Mouse (Mus musculus) urinary bladder, postnatal 36 days (tissue): Measurements from ENCODE around the gene Camta1.

Source experiments
- DNase-seq, 2 experiments: peaks; one replicate each; pipeline ENCODE4 v3.0.0; 2022; ENCODE audit warnings: low spot score in 2 of 2, mixed read lengths in 1 of 2

The Camta1 gene

DNA sequence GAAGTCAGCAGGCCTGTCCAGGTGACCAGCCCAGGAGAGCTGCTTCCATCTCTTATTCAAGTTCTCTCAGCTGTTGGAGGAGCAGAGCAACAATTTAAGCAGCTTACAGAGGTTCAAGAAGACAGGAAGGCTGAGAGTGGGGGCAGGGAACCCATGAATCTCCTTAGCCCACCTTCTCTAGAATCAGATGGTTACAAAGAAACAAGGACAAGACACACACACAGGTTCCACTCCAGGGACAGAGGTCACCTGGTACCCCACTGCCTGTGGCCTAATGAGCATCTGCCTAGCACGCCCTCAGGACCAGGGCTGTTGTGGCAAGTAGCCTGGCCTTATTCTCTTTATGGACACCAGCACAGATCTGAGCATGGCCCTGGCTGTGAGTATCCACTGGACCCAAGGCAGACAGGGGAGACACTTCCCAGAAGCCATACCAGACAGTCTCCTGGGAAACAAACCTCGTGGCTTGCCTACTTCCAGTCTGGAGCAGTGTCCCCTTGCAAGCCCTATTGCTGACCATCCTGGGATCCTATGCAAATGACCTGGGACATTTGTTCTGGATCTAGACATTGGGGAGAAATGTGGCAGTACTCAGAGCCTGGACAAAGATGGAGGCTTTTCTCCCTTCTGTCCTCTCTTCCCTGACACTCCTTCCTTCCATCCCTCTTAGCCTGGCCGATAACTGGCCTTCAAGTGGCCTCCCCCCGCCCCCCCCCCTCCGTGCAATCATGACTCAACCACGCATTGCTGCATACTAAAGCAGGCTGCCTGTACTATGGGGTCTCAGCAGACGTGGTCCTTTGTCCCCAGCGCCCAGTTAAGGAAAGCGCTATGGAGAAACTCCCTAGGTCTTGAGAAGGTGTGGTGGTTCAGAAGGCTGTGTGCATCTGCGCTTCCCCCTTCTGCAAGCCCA lies 733.8 kb downstream of the Camta1 start:
- DNase-seq, result no peak

DNA sequence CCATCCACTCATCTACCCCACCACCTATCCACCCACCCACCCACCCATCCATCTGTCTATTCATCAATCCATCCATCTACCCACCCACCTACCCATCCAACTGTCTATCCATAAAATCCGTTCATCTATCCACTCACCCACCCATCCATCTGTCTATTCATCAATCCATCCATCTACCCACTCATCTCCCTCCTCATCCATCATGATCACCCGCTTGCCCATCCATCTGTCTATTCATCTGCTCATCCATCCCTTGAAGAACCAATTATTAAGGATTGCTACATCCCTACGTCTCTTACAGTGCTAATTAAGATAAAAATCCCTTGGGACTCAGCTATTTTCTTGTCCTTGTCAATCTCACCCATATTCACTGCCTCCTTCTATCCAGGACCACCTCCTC lies 742.8 kb downstream of the Camta1 start:
- DNase-seq, result no peak

DNA sequence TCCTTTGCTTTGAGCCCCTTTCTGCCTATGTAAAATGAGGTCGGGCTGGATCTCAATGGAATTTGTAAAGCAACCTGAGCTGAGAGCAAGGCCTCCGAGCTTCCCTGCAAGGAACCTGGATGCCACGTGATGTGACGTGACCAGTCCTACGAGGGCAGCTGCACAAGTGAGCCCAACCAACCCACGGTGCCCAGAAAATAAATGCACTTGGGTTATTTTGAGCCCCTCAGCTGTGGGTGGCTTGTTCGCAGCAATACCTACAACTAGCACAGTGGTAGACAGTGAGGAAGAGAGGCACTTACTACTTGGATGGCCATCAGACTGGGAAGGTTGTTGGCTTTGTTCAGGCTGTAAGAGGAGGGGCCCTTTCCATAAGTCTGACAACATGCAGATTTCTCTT lies 747.1 kb downstream of the Camta1 start:
- DNase-seq, result no peak

DNA sequence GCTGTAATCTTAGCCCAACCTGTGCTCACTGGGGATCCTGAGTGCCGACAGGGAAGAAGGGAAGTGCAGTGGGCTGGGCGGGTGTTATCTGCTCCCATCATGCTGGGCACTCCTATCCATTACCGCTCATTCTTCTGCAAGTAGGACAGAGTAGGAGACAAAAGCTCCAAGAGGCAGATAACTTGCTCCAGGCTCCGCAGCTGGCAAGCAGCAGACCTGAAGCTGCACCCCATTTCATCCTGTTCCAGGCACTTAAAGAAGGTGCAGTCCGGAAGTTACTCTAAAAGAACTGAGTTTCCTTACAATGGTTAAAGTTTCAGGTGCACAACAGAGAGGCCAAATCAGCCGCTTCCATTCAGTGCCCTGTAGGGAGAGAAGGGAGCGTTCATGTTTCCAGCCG lies 750.5 kb downstream of the Camta1 start:
- no peak for DNase-seq

DNA sequence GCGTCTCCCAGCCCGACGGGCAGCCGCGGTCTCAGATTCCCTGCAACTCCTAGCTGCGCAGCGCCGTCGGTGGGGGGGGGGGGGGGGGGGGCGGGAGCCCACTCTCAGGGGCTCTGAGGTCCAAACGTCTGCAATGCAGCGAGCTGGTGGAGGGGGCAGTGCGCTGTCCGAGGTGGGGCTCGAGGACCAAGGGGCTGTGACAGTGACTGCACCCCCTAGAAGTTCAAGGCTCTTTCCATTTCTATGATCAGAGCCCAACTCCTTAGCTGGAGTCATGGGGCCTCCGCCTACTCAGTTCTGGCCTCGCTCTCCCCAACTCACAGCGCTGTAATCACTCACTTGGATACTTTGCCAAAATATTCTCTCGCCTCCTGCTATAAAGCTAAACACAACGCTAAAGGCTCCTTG lies 752.8 kb downstream of the Camta1 start:
- DNase-seq, result no peak

DNA sequence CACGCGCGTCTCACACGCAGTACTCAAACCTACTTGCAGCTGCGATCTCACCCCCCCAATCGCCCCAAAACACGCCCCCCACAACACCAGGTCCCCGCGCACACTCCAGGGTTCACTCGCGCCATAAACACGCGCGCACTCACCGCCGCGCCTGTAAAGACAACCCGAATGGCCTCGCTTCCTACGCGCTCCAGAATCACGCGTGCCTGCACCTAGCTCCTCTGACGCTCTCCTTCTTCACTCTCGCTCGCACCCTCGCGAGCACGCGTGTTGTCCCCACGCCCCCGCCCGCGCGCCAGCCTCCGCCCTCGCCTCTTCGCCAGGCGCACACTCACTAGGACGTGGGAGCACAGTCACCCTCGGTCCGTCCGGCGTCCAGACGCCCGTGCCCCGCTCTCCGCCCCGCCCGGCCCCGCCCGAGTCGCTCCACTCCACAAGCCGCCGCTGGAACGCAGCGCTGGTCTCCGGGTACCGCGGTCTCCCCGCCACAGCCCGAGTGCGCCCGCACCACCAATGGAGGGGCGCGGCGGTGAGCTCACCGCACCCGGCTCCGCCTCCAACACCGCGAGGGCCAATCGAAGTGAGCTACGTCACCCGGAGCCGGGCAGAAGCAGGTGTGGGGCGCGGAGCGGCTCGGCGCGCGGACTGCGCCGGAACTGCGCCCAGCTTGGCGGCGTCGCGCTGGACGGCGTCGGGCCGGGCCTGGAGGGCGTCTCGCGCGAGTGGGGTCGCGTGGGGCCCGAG lies 753.5 kb downstream of the Camta1 start:
- DNase-seq, result peak; percentile 76 to 80

DNA sequence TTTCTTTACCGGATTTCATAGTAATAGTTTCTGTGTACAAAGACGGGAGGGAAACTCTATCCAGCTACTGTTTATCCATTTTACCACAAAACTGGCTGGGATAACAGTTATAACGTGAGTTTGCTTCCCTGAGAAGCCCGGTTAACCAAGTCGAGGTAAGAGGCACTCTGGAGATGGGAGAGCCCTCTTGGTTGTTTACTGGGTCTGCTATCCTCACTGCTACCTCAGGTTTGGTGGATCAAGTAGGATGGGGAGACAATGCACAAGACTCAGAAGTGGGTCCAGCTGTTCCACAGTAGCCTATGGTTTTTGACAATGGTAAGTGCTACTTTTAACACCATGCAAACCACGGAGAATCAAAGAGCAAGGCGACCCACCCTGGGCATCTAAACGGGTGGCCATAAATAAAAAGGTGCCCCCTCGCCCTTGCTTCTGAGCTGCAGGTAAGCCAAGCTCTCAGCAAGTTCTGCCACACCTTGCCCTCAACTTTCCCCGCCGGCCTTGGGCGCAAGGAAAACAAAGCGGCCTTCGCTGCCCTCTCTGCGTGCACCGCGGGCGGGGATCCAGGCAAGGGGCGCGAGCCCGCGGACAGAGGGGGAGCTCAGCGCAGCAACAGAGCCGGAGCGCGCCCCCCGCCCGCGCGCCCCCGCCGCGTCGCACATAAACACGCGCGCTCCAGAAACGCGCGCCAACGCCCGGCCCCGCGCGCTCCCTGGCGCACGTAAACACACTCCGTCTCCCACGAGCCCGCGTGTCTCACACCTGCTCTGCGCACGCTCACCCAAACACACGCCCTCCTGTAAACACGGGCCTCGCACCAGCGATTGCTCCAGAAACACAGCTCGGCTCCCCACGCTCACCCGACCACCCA lies 754.3 kb downstream of the Camta1 start:
- DNase-seq, result no peak

DNA sequence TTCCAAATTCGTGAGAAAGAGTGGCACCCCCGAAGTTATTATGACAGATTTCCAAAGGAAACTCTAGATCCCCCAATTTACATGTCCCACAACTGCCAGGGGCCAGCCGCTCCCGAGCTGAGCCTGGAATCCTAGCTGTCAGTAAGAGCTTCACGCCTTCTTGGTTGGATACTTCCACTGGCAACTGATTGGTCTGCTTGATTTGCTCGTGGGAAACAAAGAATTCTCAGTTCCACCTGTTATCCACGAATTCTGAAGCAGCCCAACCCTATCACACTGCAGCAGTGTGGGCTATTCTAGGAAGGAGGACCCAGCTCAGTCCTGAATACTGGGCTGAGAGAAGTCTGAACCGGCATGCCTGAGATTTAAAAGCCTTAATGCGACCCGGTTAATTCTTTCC lies 755.2 kb downstream of the Camta1 start:
- no peak for DNase-seq

DNA sequence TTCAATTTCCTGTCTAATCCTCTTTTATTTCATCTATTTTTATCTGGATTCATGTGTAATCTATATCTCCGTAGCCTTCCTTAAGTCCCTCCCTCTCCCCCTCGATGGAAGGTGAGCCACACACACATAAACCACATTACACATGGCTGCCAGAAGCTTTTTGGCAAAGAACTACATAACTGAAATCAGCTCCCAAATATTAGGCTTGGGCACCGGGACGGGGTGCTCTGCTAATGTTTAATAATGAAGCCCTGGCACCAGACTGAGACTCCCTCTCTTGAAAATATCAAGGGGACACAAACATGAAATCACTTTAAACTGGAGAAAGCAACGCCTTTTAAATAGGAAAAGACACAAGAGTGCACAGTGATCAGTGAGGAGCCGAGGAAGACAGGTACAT lies 755.8 kb downstream of the Camta1 start:
- no peak for DNase-seq

DNA sequence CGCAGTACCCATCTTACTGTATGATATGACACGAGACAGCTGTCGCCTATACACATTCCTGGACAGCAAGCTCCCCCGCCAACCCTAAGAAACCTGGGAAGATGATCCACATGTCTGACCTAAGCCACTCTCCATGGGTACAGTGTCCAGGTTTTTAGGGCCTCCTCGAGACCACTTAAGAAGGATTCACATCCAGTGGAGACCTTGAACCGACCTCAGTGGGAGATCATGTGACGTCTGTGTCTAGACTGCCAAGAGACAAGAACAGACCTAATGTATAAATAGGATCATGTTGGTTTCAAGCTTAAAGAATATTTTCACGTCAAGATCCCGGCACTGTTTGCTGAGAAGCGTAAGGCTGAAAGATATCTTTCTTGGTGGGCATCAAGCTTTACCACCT lies 757.5 kb downstream of the Camta1 start:
- DNase-seq, result no peak

DNA sequence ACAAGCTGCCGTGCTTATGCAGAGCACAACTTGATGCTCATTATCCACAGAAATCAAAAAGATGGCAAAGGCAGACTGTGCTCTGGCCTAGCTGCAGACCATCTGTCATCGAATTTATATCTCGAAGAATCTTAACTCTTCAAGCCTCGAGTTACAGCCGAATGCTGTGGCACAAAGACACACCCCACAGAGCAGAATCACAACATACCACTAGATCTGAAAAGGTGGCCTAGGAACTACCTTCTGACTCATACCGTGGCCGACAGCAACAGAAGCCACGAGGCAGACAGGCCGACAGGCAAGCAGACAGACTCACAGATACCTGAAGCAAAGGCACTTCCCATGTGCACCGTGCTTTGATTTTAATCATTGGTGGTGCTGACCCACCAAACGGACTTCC lies 758.0 kb downstream of the Camta1 start:
- DNase-seq, result no peak

DNA sequence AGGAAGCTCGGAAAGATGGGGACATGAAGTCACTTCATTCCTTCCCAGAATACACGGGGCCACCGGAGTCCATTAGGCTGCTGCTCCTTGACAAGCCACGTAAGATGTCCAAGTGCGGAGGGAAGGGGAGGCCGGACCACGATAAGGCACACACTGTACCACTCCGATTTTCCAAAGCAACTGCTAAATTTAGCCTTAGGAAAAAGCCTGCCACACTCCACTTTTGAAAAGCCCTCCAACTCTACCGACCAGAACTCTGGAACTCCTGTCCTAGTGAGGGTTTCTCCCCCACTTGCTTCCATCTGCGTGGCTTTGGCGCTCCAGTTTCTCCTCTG lies 764.6 kb downstream of the Camta1 start:
- no peak for DNase-seq

DNA sequence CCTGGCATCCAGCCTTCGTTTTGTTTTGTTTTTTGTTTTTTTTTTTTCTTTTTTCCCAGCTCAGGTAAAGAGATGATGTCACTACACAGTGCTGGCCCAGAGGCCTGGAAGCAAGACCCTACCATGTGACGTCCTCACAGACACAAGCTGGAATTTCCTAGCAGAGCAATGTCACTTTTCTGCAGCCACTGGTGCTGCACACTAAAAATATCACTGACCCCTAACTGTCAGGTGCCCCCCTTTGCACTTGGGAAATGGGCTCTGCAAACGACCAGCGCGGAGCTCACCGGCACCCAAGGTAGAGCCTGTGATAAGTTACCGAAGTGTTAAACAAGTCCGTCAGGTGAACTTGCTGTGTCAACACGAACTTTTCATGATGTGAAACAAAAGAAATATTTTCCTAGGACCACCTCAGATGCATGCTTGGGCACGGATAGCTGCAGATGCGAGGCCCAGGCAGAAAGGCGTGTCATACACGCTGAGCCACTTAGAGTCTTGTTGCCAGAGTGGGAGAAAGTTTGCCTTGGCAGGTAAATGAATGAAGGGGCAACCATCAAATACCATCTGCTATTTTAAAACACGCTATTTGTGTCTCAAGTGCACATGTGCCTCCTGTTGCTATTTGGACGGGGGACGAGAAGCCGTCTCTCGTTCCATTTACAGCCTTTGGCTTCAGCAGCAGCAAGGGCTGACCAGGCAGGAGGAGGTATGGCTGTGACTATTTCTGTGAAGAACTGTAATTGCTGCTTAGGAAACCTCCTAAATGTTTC lies 765.2 kb downstream of the Camta1 start:
- no peak for DNase-seq

DNA sequence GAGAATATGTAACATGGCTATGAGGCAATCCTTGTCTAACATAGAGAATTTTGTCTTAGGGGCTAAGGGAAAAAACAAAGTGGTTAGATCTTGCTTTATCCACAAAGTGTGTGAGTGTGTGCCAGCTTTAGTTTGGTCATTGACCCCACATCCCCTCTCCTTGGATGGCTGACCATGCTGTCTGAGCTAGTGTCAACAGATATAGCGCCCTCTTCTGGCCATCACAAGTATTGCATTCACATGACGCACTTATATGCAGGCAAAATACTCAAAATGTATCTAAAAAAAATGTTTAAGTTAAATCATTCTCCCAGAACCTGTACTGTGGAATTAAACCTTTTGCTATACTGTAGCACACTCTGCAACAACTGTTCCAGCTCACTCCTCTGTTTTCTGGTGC lies 766.5 kb downstream of the Camta1 start:
- no peak for DNase-seq

DNA sequence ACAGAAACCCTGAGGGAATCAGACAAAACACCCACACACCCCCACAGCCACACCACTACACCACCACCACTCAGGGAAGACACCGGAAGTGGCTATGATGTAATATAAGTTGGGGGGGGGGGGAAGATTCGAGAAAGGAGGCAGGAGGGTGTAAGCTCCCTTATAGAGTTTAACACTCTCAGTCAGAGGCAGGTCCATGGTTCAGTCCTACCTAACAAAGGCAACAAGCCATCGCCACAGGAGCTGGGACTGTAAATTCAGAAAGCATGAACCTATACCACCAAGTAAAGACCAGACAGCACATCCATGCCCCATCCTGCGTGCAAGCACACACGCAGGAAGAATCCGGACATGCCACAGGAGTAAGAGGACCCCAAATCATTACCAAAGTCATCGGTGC lies 772.4 kb downstream of the Camta1 start, which contains the start of gene Gm13090:
Gm13090 (plus strand) TSS at position 301 of the 400 bp plus-strand sequence.
- no peak for DNase-seq

DNA sequence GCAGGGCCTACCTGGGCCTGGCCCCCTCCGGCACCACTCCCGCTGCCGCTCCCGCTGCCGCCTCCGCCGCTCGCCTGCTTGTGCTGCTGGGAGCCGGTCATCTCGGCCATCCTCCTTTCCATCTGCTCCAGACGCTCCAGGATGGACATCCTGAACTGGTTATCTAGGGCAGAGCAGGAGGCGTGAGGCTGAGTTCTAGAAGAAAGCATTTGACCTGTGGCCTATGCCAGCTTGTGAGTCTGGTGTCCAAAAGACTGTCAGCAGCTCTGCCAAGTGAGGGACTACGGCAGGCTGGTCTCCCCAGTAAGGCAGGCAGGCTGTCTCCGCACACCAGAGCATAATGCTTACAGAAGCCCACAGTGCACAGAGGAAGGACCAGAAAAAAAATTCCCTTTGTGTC lies 772.9 kb downstream of the Camta1 start:
- no peak for DNase-seq

DNA sequence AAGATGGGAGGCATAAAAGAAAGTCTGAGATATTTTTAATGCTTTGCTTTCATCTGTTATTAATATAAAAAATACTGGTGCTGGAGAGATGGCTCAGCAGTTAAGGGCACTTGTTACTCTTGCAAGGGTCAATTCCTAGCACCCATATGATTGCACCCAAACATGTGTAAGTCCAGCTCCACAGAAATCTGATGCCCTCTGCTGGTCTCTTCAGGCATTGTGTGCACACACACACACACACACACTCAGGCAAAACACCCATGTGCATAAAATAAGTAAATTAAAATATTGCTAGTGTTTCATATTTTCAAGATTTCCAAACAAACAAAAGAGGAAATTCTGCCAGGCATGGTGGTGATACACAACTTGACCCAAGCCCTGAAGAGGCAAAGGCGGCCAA lies 774.3 kb downstream of the Camta1 start:
- DNase-seq, result no peak

DNA sequence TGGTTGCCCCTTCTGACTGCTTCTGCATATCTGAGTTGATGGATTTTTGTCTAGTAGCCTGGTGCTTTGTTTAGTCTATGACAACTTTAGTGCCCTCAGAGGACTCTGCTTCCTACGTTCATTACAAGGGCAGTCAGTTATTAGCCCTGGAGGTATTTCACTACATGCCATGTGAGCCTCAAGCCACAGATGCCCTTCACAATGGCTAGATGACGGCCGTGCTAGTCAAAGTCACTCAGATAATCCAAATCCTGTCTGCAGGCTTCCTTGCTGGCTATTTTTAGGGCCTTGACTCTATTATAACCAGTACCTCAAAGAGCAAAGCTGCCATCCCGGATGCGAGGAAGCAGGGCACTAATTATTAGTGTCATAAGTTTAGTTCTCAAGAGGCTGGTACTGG lies 778.6 kb downstream of the Camta1 start:
- DNase-seq, result no peak

DNA sequence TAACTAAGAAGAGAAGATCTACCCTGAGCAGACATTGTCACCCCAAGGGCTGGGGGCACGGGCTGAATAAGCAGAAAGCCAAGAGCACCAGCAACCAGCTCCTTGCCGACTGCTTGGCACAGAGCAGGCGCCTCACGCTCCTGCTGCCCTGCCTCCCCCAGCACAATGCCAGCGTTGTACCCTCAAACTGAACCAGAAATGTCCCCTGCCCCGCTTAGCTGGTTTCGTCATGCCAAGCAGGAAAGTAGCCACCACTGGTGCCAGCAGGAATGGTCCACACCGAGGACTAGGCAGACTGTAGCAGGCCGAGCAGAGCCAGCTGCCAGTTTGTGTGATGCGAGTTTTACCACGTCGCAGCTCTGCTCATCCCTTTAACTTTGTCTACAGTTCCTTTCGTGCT lies 779.7 kb downstream of the Camta1 start:
- DNase-seq, result no peak

DNA sequence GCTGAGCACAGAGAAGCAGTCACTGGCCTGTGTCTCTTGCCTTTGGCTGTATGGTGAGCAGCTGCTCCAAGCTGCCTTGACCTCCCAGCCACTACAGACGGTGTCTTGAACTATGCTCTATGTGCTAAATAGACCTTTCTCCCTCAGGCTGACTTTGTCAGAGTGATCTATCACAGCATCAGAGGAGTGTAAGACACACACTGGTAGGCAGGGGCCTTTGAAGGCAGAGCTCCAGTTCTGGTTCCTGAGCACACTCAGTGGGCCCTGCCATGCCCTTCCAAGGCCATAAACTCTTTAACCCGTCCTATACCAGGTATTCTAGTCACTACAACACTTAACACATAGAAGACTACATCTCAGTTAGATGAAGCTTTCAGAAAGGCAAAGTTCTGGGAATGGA lies 780.3 kb downstream of the Camta1 start:
- DNase-seq, result no peak

DNA sequence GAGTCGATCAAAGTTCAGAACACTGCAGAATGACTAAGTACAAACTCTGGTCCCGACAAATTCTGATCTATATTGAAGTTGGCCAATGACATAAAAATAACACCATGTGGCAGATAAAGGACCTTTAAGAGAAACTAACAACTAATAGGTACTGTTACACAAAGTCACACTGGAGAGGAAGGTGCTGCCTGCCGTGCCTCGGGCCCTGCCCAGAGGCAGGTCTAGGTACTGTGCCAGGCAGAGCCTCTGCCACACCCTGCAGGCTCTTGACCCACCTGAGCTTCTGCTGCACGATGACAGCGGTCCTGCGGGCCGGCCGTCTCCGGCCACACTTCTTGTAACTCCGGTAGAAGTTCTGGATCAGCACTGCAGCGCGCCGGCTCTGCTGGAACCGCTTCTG lies 786.9 kb downstream of the Camta1 start:
- DNase-seq, result no peak
